Mouse (Mus musculus): ENCODE data around the gene Cd300ld3.

DNA sequence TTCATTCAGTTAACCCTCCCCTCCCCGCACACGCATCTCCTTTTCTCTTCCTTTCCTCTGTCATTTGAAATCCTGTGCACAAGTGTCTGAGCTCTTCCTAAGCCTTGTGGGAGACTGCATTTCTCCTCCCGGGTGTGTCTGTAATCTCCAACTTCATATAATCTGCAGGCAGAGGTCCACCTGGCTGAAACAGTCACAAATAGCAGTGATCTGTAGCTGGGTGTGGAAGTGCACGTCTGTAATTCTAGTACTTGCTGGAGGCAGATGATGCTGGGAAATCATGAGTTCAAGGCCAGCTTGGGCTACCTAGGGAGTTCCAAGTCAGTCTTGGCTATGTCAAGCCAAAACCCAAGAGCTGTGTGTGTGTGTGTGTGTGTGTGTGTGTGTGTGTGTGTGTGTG, 43.9 kb upstream of the Cd300ld3 start:
- no peak for TF ChIP-seq POLR2A (IDR thresholded peaks at IDR 0.05; ENCODE audit: low read depth, low read length)
- TF ChIP-seq CTCF (IDR thresholded peaks at IDR 0.05; ENCODE audit: extremely low read depth, insufficient read depth, insufficient read length, insufficient replicate concordance), result no peak
